Mouse (Mus musculus): ENCODE data around the gene Stk24.

GRCm38 (mm10) chr14:121346053-121346452, 33.8 kb downstream of the Stk24 start:
- TF ChIP-seq CTCF (IDR thresholded peaks at IDR 0.05) (peak; percentile 71), EP300 (IDR thresholded peaks at IDR 0.05) (no peak)
